Mouse (Mus musculus) thymus, adult 2 months (tissue): ENCODE measurements at regions not wholly inside any gene's neighbourhood (a gene's known extent, or its start where the extent isn't known, plus 50 kb on each side); places are given as distances from the start of the nearest gene placed in this dataset.

Experiments used
- CTCF ChIP-seq: fragments of 200-500 bp; IDR thresholded peaks from 2 replicates; pipeline ENCODE4 v1.5.1; 2012; ENCODE audit warnings: mild to moderate bottlenecking, control low read depth, low read length, moderate library complexity, borderline replicate concordance; ENCODE audit not compliant: control insufficient read depth, poor library complexity, insufficient read depth; ENCODE audit errors: extremely low read depth
- POLR2A ChIP-seq: fragments of 200-500 bp; IDR thresholded peaks from 2 replicates; pipeline ENCODE4 v1.6.1; 2012; ENCODE audit warnings: mild to moderate bottlenecking, low read length, control low read depth, moderate library complexity; ENCODE audit not compliant: control insufficient read depth, poor library complexity, insufficient read depth; ENCODE audit errors: extremely low read depth

GRCm38 (mm10) chr5:97737339-97737738 lies 280.5 kb upstream of the Gk2 start:
- no peak for TF ChIP-seq CTCF
- TF ChIP-seq POLR2A, result no peak
